Mouse (Mus musculus): ENCODE data around the gene Anapc7.
A peak's percentile ranks its signal among the peaks of the same experiment; 100 is the strongest.

Gene Anapc7

GRCm38 (mm10) chr5:122405537-122405936 lies 16.0 kb upstream of the Anapc7 start:
- no peak for DNase-seq (ENCODE audit: low read depth)

- no peak for DNase-seq (ENCODE audit: low read depth)
Observed at GRCm38 (mm10) chr5:122409692-122410645, 11.5 kb upstream of the Anapc7 start.

DNA sequence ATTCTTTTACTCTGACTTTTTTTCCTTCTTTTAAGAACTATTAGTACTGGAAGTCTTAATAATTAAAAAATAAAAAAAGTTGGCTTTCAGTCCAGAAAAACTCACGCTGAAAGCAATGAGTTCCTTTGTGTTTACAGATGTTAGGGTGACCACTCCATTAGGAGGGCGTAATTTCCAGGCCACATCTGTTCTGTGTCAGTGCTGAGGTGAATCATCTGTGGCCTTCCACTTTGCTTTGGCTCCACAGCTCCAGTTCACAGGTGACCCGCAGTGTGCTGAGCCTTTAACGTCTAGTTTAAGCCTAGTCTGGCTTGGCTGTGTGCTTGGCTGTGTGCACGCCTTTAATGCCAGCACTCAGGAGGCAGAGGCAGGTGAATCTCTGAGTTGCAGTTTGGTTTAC lies 9.6 kb upstream of the Anapc7 start:
- DNase-seq (ENCODE audit: low read depth): no peak

GRCm38 (mm10) chr5:122412826-122413225 lies 8.7 kb upstream of the Anapc7 start:
- no peak for DNase-seq (ENCODE audit: low read depth)

GRCm38 (mm10) chr5:122414351-122414750 lies 7.1 kb upstream of the Anapc7 start:
- DNase-seq (ENCODE audit: low read depth): no peak

DNA sequence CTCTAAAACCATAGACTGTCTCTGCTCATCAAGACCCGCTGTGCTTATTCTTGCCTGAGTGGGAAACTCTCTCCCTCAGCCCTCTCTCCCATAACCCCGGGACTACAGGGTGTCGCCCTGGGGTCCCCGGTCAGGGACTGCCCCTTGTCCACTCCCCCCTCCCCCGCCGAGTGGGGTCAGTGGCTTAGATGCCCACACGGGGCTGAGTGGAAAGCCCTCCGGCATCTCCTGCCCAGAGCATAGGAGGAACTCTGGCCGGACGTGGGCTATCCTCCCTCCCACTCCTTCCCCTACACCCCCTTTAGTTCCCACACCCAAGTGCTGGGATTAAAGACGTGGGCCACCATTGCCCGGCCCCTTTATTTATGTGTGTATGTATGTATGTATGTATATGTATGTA lies 6.0 kb upstream of the Anapc7 start:
- no peak for DNase-seq (ENCODE audit: low read depth)

- peak; percentile 27 for DNase-seq (ENCODE audit: low read depth)
Observed at GRCm38 (mm10) chr5:122420676-122421075, 817 bp upstream of the Anapc7 start.

DNA sequence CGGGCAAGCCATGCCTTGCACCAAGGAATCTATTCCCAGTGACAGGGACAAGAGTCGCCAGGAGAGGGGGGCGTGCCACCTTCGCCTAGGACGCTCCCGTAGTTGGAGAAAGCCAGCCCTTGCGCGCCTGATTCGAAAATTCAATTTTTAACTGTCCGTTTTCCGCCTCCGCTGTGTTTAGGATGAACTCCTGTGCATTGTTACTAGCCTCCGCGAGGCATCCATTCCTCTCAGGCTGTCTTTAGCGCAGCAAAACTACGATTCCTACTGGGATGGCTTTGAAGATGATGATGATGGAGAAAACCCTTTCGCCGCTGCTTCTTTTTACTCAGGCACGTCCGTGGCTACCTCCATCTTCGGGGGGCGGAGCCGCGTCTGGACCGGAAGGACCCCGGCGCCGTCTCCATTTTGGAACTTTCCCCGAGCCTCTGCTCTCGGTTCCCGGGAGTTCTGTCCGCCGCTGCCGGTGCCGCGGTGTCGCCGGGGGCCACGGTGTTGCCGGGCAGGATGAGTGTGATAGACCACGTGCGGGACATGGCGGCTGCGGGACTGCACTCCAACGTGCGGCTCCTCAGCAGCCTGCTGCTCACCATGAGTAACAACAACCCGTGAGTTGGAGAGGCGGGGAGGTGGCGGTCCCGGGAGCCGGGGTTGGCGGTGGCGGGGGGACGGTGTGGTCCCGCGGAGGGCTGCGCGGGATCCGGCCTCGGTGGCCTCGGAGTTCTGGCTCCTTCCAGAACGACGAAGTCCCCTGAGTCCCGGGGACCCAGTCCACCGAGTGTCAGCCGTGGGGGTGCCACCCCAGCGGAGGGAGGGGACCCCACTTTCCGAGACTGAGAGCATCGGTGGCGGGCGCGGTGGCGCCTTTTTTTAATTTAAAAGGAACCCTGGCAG lies 825 bp downstream of the Anapc7 start:
- DNase-seq (ENCODE audit: low read depth): peak; percentile 94

DNA sequence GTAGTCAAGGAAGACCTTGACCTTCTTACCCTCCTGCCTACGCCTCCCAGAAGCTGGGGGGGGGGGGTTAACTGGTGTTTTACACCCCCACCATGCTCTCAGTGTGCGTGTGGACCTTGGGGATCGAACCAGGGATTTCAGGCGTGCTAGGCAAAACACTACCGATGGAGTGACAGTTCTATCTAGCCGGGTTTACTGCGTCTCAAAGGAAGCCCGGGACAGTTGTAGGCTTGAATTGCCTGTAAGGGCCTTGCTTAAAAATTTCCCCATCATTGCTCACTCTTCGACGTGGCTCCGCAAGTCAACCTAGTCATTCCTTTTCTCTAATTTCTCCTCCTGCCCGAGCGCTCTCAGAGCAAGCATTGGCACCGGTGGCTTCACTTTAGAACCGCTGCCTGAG lies 1.6 kb downstream of the Anapc7 start:
- DNase-seq (ENCODE audit: low read depth): no peak

DNA sequence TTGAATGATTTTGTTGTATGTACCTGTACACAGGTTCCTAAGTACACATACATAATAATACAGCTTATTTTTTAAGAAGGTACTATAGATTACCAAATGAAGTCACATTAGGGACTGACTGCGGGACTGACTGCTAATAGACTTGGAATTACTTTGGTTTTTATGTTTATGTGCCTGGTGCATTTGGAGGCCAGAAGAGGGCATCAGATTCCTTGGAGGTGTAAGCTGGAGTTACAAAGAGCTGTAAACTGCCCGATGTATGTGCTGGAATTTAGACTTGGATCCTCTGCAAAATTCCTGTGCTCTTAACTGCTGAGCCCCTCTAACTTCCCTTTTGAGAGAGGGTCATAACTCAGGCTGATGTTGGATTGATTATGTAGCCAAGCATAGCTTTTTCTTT lies 4.1 kb downstream of the Anapc7 start:
- no peak for DNase-seq (ENCODE audit: low read depth)

GRCm38 (mm10) chr5:122430036-122430775 lies 8.7 kb downstream of the Anapc7 start:
- DNase-seq (ENCODE audit: low read depth): peak; percentile 25

GRCm38 (mm10) chr5:122431221-122431620 lies 9.7 kb downstream of the Anapc7 start:
- DNase-seq (ENCODE audit: low read depth): no peak

GRCm38 (mm10) chr5:122434541-122434940 lies 13.0 kb downstream of the Anapc7 start:
- no peak for DNase-seq (ENCODE audit: low read depth)

DNA sequence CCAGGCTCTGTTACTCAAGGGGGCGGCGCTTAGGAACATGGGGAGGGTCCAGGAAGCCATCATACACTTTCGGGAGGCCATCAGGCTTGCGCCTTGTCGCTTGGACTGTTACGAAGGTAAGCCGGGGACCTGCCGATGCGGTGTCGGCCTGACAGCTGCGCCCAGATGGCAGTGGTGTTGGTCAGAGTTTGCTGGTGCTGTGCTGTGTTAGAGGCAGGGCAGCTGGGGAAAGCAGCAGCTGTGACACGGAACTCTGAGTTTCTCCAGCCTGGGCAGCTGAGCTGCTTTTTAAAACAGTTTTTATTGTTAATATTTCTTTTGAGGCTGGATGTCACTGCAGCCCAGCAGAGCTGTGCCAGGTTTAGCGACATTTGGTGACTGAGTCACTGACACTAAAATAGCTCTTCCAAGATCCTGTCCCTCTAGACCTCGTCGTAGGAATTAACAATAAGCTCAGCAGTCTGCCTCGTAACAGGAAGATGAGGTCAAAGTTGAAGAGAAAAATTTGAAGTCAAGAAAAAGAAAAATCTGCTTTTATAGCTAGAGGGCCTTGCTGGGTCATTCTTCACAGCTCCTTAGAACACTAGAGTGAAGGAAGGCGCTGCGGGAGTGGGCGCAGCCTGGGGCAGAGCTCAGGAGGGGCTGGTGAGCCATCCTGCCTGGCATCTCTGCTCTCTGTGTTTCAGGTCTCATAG lies 18.1 kb downstream of the Anapc7 start:
- DNase-seq (ENCODE audit: low read depth): no peak

- DNase-seq (ENCODE audit: low read depth): no peak
Observed at GRCm38 (mm10) chr5:122440095-122440630, 18.7 kb downstream of the Anapc7 start.

GRCm38 (mm10) chr5:122444492-122444891 lies 23.0 kb downstream of the Anapc7 start:
- DNase-seq (ENCODE audit: low read depth): no peak

- no peak for DNase-seq (ENCODE audit: low read depth)
Observed at GRCm38 (mm10) chr5:122445051-122445610, 23.6 kb downstream of the Anapc7 start.

DNA sequence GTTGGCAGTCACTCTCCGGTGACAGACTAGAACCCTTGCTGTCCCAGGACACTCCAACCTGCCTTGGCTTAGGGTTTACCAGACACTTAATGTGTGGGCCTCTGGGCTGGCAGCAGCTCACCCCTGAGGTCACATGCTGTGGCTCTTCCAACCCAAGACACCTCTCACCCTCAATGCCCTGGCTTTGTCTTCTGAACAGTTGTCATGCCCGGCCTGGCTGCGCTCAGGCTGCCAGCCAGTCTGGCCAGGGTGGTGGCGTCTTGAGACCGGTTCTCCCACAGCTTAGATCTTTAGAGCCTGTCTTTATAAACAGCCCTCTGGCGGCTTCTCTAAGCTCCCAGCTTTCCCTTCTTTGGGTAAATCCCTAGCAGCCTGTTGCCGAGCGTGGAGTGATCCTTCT lies 26.4 kb downstream of the Anapc7 start:
- DNase-seq (ENCODE audit: low read depth): no peak

GRCm38 (mm10) chr5:122448869-122449268 lies 27.4 kb downstream of the Anapc7 start:
- DNase-seq (ENCODE audit: low read depth): no peak

DNA sequence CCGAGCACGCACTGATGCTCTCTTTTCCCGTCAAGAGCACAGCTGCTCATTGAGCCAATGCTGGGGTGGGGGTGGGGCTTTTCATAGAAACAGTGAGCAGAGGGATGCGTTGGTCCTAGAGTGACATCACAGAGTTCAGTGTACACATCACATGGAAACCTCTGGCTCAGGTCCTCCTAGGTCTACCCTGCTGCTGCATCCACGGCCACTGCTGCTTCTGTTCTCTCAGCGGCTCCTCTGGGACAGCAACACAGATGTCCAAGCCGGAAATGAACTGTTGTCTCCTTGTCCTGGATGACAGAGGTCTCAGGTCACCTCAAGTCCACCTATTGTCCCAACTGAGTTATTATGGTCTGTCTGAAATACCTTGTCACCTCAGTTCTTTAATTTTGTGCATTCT lies 28.5 kb downstream of the Anapc7 start:
- no peak for DNase-seq (ENCODE audit: low read depth)

DNA sequence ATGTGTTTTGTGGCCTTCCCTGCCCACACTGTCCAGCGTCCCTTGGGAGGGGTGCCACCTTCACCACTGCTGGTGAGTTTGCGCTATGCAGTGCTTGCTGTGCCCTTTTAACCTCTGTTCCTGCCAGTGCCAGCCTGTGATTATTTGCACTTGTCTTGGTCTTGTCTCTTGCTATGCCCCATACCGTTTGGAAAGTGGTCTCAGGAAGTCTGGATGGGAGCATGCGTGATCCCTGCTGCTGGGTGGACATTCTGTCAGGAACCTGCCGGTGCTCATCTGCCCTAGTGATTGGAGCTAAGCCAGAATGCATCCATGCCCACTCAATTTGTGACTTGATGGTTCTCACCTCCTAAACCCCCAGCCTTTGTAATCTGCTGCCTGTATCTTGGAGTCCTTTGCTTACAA lies 29.4 kb downstream of the Anapc7 start:
- no peak for DNase-seq (ENCODE audit: low read depth)
